ENCODE assay signal across 9 mouse cellular contexts in the genomic region with DNA sequence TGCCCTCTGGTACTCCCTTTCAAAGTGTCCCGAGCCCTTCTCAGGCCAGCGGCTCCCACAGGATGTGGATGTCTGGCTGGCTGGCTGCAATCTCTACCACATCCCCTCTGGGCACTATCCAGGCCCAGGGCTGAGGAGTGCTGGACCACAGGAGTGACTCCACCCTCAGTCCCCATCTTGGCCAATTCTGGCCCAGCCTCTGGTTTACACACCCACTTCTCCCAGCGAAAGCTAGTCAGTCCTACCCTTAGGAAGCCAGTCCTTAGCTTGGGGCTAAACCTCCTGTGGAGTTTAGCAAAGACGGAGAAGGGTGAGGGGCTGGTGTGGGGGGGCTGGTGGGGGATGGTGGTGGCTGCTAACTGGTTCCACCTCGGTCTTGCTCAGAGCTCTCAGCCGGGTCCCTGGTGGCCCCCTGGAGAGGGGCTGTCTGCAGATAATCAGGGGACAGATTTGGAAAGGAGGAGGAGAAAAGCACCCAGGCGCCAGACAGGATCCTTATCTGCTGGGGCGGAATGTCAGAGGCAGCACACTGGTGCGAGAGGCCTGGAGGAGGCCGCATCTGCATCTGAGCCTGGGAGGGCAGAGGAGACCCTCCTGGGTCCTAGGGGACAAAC. TPM values are rescaled to one million over a fixed set of nuclear protein-coding genes. Genes with fewer than 3 reads are reported as not detected.
A peak's percentile ranks its signal among the peaks of the same experiment; 100 is the strongest.
DNase-seq lines count a peak whose midpoint lies in the region; ATAC-seq lines count a peak whose summit lies in the region.
"Had no signal": no experiment of that assay in that cellular context is flagged by ENCODE, and none has a peak within 500 bp of the region (broad histone marks: within the 10 kb centered on the region; RNA-seq: fewer than 3 reads in every experiment).

No protein-coding gene starts in this region.

- no peak overlapping the region for H3K9ac ChIP-seq in liver, embryonic 11.5 days (ENCODE audit: low read depth, low read length)
- H3K9ac ChIP-seq: liver, embryonic 15.5 days had no signal

- peaks cover 42% of the 10 kb centered on the region for H3K27me3 ChIP-seq in liver, embryonic 11.5 days (replicated peaks; ENCODE audit: control insufficient read depth, insufficient read depth, low read length)

- H3K27ac ChIP-seq in liver, embryonic 11.5 days (ENCODE audit: low read depth, low read length): peak overlapping the region; percentile 77
- H3K27ac ChIP-seq: liver, embryonic 15.5 days had no signal

- ATAC-seq in liver, embryonic 11.5 days (replicated peaks; ENCODE audit: low FRiP score): peak; percentile 44
- no peak for ATAC-seq in erythroid progenitor cell, adult 5-6 weeks (replicated peaks; ENCODE audit: low FRiP score, poor library complexity, severe bottlenecking)

- no peak overlapping the region for H3K4me2 ChIP-seq in liver, embryonic 11.5 days
- H3K4me2 ChIP-seq: liver, embryonic 15.5 days had no signal

- no peak overlapping the region for H3K4me3 ChIP-seq in liver, embryonic 11.5 days (ENCODE audit: low read depth, low read length)
- H3K4me3 ChIP-seq: liver, embryonic 15.5 days had no signal

- H3K36me3 ChIP-seq in liver, embryonic 11.5 days (ENCODE audit: control insufficient read depth, insufficient read depth, low read length): no peaks in the 10 kb centered on the region
- H3K36me3 ChIP-seq: liver, embryonic 15.5 days had no signal

- peaks cover 36% of the 10 kb centered on the region for H3K4me1 ChIP-seq in liver, embryonic 11.5 days (replicated peaks; ENCODE audit: control insufficient read depth, insufficient read depth, low read length)
- H3K4me1 ChIP-seq: liver, embryonic 15.5 days had no signal

- WGBS in liver, embryonic 11.5 days: 2% methylated on average over 10 of the region's 10 CpGs

- DNase-seq in urinary bladder, postnatal 14 days (ENCODE audit: low spot score): peak; percentile 58
- DNase-seq in urinary bladder, postnatal 25 days (ENCODE audit: low spot score): no peak
- DNase-seq in heart, adult 18-20 months: peak; percentile 67 to 81
- DNase-seq in liver, embryonic 11.5 days (ENCODE audit: low spot score): no peak
- peak; percentile 57 for DNase-seq in yolk sac, embryonic 10.5 days (ENCODE audit: low spot score)
- DNase-seq in spleen, postnatal 36 days (ENCODE audit: low spot score in 2 of 2): no peak
- DNase-seq in adrenal gland, adult 2 months: no peak

- no peaks in the 10 kb centered on the region for H3K9me3 ChIP-seq in liver, embryonic 11.5 days (ENCODE audit: control insufficient read depth, low read length)
- H3K9me3 ChIP-seq: liver, embryonic 15.5 days had no signal

RNA-seq across cellular contexts. Expression of a gene that starts 16.8 kb away (rescaled TPM):
- total RNA-seq in heart, adult 18-20 months (2021): 10 to 100 TPM in 1 of 2 experiments, 1 to 10 TPM in 1; 8.2 to 10.4 TPM
- polyA plus RNA-seq in liver, embryonic 11.5 days (2014; fragmentation: Nextera tagmentation; extraction: Ambion mirVana): 3.2 and 4.2 TPM in 2 replicates
- 1 to 10 TPM; 5.9 to 6.2 TPM for total RNA-seq in adrenal gland, adult 2 months (2021)
- polyA plus RNA-seq in adrenal gland, adult 2 months (2012; rRNA removed): 9.4 and 9.9 TPM in 2 replicates
- total RNA-seq in erythroid progenitor cell, adult 5-6 weeks (2015; ENCODE audit: low replicate concordance): not detected in 2 replicates
- not detected in 2 replicates for total RNA-seq in erythroid progenitor cell, adult 5-6 weeks (2017; ENCODE audit: low replicate concordance)

Comparison
In these comparisons a context has a peak if more than half of its experiments do, and no peak if none do; other contexts are left out.
1. DNase-seq: peak in urinary bladder, postnatal 14 days (single experiment), heart, adult 18-20 months (2 of 2) and yolk sac, embryonic 10.5 days (single experiment); none in urinary bladder, postnatal 25 days (single experiment), liver, embryonic 11.5 days (single experiment), spleen, postnatal 36 days (0 of 2) and adrenal gland, adult 2 months (single experiment).
2. RNA of a gene that starts 16.8 kb away (total RNA-seq): 8.2 to 10.4 TPM in heart, adult 18-20 months and 5.9 to 6.2 TPM in adrenal gland, adult 2 months; not detected in erythroid progenitor cell, adult 5-6 weeks; every median in the first group is over 4 times any median in the second.